Mouse (Mus musculus): ENCODE data around the gene Ube2q2. TPM values are rescaled to one million over a fixed set of nuclear protein-coding genes. Genes with fewer than 3 reads are reported as not detected.

Gene Ube2q2
- polyA plus RNA-seq, 1 experiment: 56.9 TPM

DNA sequence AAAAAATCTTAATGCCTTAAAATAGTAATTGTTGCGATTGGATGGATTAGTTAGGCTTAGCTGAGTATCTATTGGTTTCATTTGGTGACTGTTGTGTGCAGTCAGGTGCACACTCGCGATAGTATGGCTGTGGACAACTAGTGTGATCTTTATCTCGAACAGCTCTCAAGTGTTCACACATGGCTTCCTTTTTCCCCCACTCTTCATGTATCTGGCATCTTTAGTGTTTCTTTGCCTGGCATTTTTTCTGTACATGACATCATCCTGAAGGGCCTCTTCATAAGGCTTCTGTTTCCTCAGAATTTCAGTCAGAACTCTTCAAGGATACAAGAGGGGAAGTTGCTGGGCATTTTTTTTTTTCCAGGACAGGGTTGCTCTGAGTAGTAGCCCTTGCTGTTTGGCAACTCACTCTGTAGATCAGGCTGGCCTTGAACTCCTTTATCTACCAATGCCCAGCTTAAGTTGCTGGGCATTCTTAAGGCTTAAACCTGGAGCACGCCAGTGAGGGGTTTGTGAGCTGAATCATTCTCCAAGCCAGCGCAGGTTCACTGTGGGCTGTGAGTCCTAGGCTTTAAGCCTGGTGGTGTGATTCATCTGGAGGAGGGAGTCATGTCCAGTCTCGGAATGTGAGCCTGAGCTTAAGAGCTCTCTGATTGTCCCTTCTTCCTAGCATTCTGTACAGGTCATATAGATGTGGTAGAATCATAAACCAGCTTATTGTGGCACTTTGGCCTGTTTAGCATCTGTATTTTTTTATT lies 22.2 kb downstream of the Ube2q2 start:
- Histone ChIP-seq H3K27ac (ENCODE audit: insufficient read depth, low read depth, low read length) (peak overlapping the region; percentile 94), H3K4me1 (ENCODE audit: control insufficient read depth, insufficient read depth, low read length) (peaks cover 43% of the 10 kb centered on the region), H3K4me3 (ENCODE audit: insufficient read depth, low read length) (no peak overlapping the region)
- TF ChIP-seq CTCF (IDR thresholded peaks at IDR 0.05; ENCODE audit: low read depth, low read length) (no peak), POLR2A (IDR thresholded peaks at IDR 0.05; ENCODE audit: borderline replicate concordance, low read depth, low read length) (no peak)

DNA sequence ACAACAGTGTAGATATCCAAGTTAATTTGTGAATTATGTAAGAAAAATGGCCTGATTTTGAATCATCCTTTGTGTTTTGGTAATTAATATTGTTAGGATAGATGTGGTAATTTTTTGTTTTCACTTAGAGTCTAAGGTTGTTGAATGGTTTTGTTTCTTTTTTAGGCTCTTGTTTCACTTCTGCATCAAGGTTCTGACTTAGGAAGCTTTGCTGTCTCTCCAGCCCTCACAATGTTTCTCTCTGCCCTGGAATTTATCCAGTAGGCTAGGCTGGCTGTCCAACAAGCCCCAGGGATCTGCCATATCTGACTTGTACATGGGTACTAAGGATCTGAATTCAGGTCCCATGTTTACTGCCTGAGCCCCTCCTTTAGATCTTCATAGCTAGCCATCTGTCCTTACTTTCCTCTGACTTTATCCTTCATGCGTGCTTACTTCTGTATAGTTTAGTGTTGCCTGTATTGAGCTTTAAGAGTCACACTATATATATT lies 23.6 kb downstream of the Ube2q2 start:
- H3K27ac ChIP-seq (ENCODE audit: insufficient read depth, low read depth, low read length): peak overlapping the region; percentile 89

DNA sequence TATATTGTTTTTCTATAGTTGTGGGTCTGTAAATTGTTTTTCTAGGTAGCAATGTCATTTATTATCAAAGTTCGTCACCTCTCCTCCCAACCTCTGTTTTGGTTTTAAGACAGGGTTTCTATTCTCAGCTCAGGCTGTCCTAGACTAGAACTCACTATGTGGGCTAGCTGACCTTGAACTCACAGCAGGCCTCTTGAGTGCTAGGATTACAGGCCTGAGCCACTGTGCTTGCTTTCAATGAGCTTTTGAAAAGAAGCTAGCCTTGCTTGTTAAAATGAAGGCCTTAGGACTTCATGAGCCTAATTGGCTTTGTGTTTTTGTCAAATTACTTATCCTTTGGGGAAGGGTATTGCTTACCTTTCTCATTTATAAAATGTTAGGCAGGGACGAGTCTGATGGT lies 25.6 kb downstream of the Ube2q2 start:
- no peak overlapping the region for H3K4me3 ChIP-seq (ENCODE audit: insufficient read depth, low read length)
- H3K4me1 ChIP-seq (ENCODE audit: control insufficient read depth, insufficient read depth, low read length): peaks cover 36% of the 10 kb centered on the region
- TF ChIP-seq POLR2A (IDR thresholded peaks at IDR 0.05; ENCODE audit: borderline replicate concordance, low read depth, low read length) (no peak), CTCF (IDR thresholded peaks at IDR 0.05; ENCODE audit: low read depth, low read length) (no peak)
- no peak overlapping the region for H3K27ac ChIP-seq (ENCODE audit: insufficient read depth, low read depth, low read length)

More for the DNA sequence above, 23.6 kb downstream of the Ube2q2 start:
- no peak overlapping the region for H3K4me3 ChIP-seq (ENCODE audit: insufficient read depth, low read length)
- peaks cover 36% of the 10 kb centered on the region for H3K4me1 ChIP-seq (ENCODE audit: control insufficient read depth, insufficient read depth, low read length)
- TF ChIP-seq CTCF (IDR thresholded peaks at IDR 0.05; ENCODE audit: low read depth, low read length) (no peak), POLR2A (IDR thresholded peaks at IDR 0.05; ENCODE audit: borderline replicate concordance, low read depth, low read length) (no peak)

DNA sequence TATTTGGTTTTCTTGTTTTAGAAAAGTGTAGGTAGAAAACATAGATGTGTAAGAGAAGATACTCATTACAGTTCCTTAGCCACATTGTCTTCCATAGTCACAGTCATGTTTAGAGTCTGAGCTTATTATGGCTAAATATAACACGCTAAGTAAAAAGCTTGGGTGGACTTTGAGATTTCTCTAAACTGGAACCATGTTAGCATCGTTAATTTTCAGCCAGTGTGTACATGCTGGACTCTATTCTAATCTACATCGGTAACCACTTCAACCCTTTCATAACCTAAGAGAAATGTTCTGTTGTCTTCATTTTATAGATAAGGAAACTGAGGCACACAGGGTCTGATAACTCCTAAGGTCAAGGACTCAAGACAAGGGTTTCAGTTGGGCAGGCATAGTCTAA lies 47.2 kb downstream of the Ube2q2 start:
- peaks cover 15% of the 10 kb centered on the region for H3K4me1 ChIP-seq (ENCODE audit: control insufficient read depth, insufficient read depth, low read length)
- no peak overlapping the region for H3K27ac ChIP-seq (ENCODE audit: insufficient read depth, low read depth, low read length)
- TF ChIP-seq POLR2A (IDR thresholded peaks at IDR 0.05; ENCODE audit: borderline replicate concordance, low read depth, low read length) (no peak), CTCF (IDR thresholded peaks at IDR 0.05; ENCODE audit: low read depth, low read length) (no peak)
- no peak overlapping the region for H3K4me3 ChIP-seq (ENCODE audit: insufficient read depth, low read length)

DNA sequence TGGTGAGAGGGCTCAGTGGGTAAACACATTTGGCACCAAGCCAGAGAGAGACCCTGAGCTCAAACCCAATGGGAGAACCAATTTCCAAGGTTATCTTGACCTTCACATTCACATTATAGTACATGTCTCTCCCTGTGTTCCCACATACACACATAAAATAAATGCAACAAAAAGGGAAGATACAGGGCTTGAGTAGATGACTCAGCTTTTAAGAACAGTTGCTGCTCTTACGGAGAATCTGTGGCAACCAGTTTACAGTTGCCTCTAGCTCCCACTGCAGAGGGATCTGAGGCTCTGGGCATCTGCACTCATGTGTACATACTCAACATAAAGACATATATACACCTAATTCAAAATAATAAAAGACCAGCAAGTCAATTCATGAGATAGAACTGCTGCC lies 49.6 kb downstream of the Ube2q2 start:
- TF ChIP-seq POLR2A (IDR thresholded peaks at IDR 0.05; ENCODE audit: borderline replicate concordance, low read depth, low read length): no peak
- TF ChIP-seq CTCF (IDR thresholded peaks at IDR 0.05; ENCODE audit: low read depth, low read length): no peak
- Histone ChIP-seq H3K4me1 (ENCODE audit: control insufficient read depth, insufficient read depth, low read length) (peaks cover 15% of the 10 kb centered on the region), H3K4me3 (ENCODE audit: insufficient read depth, low read length) (no peak overlapping the region), H3K27ac (ENCODE audit: insufficient read depth, low read depth, low read length) (peak overlapping the region; percentile 54)

DNA sequence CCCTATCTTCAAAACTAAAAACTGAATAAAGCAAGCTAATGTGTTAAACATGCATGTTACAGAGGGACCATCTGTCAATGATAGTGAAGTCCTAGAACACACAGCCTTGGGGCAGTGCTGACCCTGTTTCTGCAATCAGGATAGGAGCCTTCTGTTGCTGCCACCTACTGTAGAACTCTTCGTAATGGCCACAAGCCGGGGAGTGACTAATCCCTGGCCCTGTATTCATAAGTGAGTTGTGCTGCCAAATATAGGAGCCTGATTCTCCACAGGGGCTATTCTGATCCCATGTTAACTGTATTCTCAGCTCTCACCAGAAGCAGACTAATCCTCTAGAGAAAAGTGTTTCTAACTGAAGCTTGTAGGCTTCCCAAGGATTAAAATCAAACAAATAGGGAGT lies 50.7 kb downstream of the Ube2q2 start:
- TF ChIP-seq CTCF (IDR thresholded peaks at IDR 0.05; ENCODE audit: low read depth, low read length): no peak
- TF ChIP-seq POLR2A (IDR thresholded peaks at IDR 0.05; ENCODE audit: borderline replicate concordance, low read depth, low read length): no peak
- Histone ChIP-seq H3K4me1 (ENCODE audit: control insufficient read depth, insufficient read depth, low read length) (peaks cover 15% of the 10 kb centered on the region), H3K27ac (ENCODE audit: insufficient read depth, low read depth, low read length) (no peak overlapping the region), H3K4me3 (ENCODE audit: insufficient read depth, low read length) (no peak overlapping the region)

DNA sequence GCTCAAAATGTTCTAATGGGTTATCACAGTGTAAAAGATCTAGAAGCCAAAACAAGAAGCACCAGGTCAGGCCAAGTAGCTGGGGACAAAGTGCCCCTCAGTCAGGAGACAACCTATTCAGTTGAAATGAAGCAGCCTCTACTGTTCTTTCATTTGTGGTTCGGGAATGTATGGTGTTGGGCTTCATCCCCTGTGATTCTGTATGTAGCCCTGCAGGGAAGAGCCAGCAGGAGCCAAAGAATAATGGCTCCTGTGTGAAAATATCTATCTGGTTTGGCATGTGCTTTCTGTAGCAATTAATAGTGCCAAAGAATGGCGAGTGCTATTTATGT lies 59.8 kb downstream of the Ube2q2 start:
- Histone ChIP-seq H3K4me1 (ENCODE audit: control insufficient read depth, insufficient read depth, low read length) (peaks cover 15% of the 10 kb centered on the region), H3K27ac (ENCODE audit: insufficient read depth, low read depth, low read length) (peak overlapping the region; percentile 47), H3K4me3 (ENCODE audit: insufficient read depth, low read length) (peak overlapping the region; percentile 89)
- no peak for TF ChIP-seq POLR2A (IDR thresholded peaks at IDR 0.05; ENCODE audit: borderline replicate concordance, low read depth, low read length)
- TF ChIP-seq CTCF (IDR thresholded peaks at IDR 0.05; ENCODE audit: low read depth, low read length): no peak

DNA sequence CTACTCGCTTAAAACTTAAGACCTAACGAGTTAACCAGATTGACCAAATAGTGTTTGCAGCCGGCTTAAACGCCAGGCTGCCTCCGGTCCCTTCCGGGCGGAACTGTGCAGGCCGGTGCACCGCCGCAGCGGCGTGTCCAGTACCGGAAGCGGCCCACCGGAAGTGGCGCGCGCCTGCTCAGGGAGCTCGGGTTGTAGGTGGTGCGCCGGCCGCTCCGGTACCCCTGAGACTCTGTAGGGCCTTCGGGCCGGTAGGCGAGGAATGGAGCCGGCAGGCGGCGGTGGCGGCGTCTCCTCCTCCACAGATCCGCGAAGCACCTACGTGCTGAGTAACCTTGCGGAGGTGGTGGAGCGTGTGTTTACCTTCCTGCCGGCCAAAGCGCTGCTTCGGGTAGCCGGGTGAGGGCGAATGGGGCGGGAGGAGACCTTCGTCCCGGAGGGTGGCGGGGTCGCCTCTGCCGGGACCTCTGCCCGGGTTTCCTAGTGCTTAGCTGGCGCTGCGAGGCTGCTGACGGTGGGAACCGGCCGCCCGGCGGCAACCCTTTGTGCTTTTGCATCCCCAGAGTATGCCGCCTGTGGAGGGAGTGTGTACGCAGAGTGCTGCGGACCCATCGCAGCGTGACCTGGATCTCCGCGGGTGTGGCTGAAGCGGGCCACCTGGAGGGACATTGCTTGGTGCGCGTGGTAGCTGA lies 60.3 kb downstream of the Ube2q2 start, which contains the start of gene Fbxo22:
Gene Fbxo22 (plus strand): TSS at position 136 of the 692 bp plus-strand sequence.
- Histone ChIP-seq H3K27ac (ENCODE audit: insufficient read depth, low read depth, low read length) (peak within 1 kb of the TSS; percentile 58), H3K4me1 (ENCODE audit: control insufficient read depth, insufficient read depth, low read length) (peaks cover 15% of the 10 kb centered on the region), H3K4me3 (ENCODE audit: insufficient read depth, low read length) (peak within 1 kb of the TSS; percentile 89)
- TF ChIP-seq CTCF (IDR thresholded peaks at IDR 0.05; ENCODE audit: low read depth, low read length) (no peak), POLR2A (IDR thresholded peaks at IDR 0.05; ENCODE audit: borderline replicate concordance, low read depth, low read length) (no peak)

DNA sequence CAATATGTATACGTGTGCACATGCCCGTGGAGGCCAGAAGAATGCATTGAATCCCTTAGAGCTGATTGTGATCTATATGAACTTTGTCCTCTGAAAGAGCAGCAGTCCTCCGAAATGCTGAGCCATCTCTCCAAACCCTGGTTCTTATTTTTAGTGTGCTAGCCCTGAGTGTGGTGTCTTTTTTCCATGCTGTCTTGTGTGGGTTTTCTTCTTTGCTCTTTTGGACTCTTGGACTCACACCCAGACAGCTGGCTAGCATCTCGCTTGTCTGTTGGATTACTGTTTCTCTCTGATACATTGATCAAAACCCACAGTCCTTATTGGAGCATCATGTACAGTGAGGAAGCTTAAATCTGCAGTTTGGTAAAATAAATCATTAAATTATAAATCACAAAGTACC lies 63.0 kb downstream of the Ube2q2 start:
- H3K4me1 ChIP-seq (ENCODE audit: control insufficient read depth, insufficient read depth, low read length): peaks cover 32% of the 10 kb centered on the region
- no peak overlapping the region for H3K4me3 ChIP-seq (ENCODE audit: insufficient read depth, low read length)
- TF ChIP-seq POLR2A (IDR thresholded peaks at IDR 0.05; ENCODE audit: borderline replicate concordance, low read depth, low read length) (no peak), CTCF (IDR thresholded peaks at IDR 0.05; ENCODE audit: low read depth, low read length) (no peak)
- H3K27ac ChIP-seq (ENCODE audit: insufficient read depth, low read depth, low read length): no peak overlapping the region

DNA sequence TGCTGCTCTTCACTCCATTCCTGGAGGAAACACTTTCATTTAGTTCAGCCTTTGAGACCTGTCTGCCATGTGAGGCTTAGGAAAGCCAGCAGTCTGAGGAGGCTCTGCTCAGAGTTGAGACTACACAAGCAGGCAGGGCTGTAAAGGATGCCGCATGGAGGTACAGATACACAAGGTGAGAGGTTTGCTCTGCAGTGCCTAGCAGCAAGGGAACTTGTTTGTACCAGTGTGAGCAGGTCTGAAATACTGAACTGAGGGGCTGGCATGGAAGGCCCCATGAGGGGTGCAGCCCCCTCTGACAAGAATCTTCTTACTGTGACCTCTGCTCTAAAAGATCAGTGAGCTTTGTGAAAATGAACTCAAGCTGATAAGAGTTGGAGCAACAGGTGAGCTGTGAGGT lies 64.7 kb downstream of the Ube2q2 start:
- peaks cover 39% of the 10 kb centered on the region for H3K4me1 ChIP-seq (ENCODE audit: control insufficient read depth, insufficient read depth, low read length)
- H3K4me3 ChIP-seq (ENCODE audit: insufficient read depth, low read length): no peak overlapping the region
- no peak overlapping the region for H3K27ac ChIP-seq (ENCODE audit: insufficient read depth, low read depth, low read length)
- no peak for TF ChIP-seq CTCF (IDR thresholded peaks at IDR 0.05; ENCODE audit: low read depth, low read length)
- no peak for TF ChIP-seq POLR2A (IDR thresholded peaks at IDR 0.05; ENCODE audit: borderline replicate concordance, low read depth, low read length)
